Mouse (Mus musculus) forebrain, embryonic 13.5 days (tissue): ENCODE data around the gene Bche. TPM values are rescaled to one million over a fixed set of nuclear protein-coding genes. Genes with fewer than 3 reads are reported as not detected.
A peak's percentile ranks its signal among the peaks of the same experiment; 100 is the strongest.

ENCODE experiments used
- ATAC-seq: fragments of 200-750 bp; cut with Nextera tagmentation; 2 replicates; pipeline ENCODE4 v1.8.0; 2017
- H3K27ac ChIP-seq: fragments of 300-500 bp; sonication (generic); 2 replicates; pipeline ENCODE4 v1.5.1; 2015; ENCODE audit warnings: inconsistent platforms, mild to moderate bottlenecking, moderate library complexity
- H3K27me3 ChIP-seq: fragments of 300-500 bp; sonication (generic); 2 replicates; pipeline ENCODE4 v1.6.1; 2015; ENCODE audit warnings: mild to moderate bottlenecking, inconsistent platforms
- H3K36me3 ChIP-seq: fragments of 300-500 bp; sonication (generic); 2 replicates; pipeline ENCODE4 v1.6.1; 2015; ENCODE audit warnings: mild to moderate bottlenecking, inconsistent platforms; ENCODE audit not compliant: poor library complexity, severe bottlenecking
- H3K4me1 ChIP-seq: fragments of 300-500 bp; sonication (generic); 2 replicates; pipeline ENCODE4 v1.6.1; 2015; ENCODE audit warnings: inconsistent platforms
- H3K4me2 ChIP-seq: fragments of 300-500 bp; sonication (generic); 2 replicates; pipeline ENCODE4 v1.6.1; 2015; ENCODE audit warnings: inconsistent platforms, mild to moderate bottlenecking, moderate library complexity
- H3K4me3 ChIP-seq: fragments of 300-500 bp; sonication (generic); 2 replicates; pipeline ENCODE4 v1.5.1; 2015; ENCODE audit warnings: mild to moderate bottlenecking, inconsistent platforms
- H3K9ac ChIP-seq: fragments of 300-500 bp; sonication (generic); 2 replicates; pipeline ENCODE4 v1.6.1; 2015; ENCODE audit warnings: mild to moderate bottlenecking, inconsistent platforms
- H3K9me3 ChIP-seq: fragments of 300-500 bp; sonication (generic); replicated peaks from 2 replicates; pipeline ENCODE4 v1.6.1; 2016; ENCODE audit warnings: inconsistent platforms
- WGBS: fragments of 180-500 bp; shearing (Covaris S2); methylation state at CpG from one replicate; pipeline ENCODE4 v1.1.7; 2015; 5-methylcytosine and 5-hydroxymethylcytosine counted together
- polyA plus RNA-seq: library from polyadenylated mRNA; unstranded; fragments of >200 nt; fragmentation: Nextera tagmentation; extraction: Ambion mirVana; gene quantifications from 2 replicates; pipeline ENCODE4 v1.2.1, GENCODE M21; 2015

Bche gene
- 0.76 and 1.4 TPM in 2 replicates for polyA plus RNA-seq

DNA sequence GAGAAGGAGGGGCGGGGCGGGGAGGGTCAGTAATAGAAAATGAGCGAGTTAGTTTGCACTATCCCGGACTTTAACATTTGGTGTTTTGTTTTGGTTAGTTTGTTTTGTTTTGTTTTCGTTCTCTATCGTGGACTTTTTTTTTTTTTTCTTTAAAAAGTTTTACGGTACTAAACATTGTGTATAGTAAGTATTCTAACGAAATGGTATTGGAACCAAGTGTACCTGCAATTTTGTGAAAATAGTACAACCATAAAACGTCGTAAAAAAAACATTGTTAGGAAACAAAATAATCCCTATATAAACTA, at the start of gene Bche:
TSS of gene Bche (minus strand) at position 6 of the 305 bp plus-strand sequence.
- H3K36me3 ChIP-seq = no peaks in the 10 kb centered on the region
- no peaks in the 10 kb centered on the region for H3K27me3 ChIP-seq
- 19% methylated on average over 10 of the region's 10 CpGs for WGBS
- ATAC-seq = no peak
- H3K4me3 ChIP-seq = peak within 1 kb of the TSS; percentile 41
- peak within 1 kb of the TSS; percentile 68 for H3K4me2 ChIP-seq
- H3K9me3 ChIP-seq = no peaks in the 10 kb centered on the region
- peak within 1 kb of the TSS; percentile 52 for H3K9ac ChIP-seq
- no peak within 1 kb of the TSS for H3K27ac ChIP-seq
- H3K4me1 ChIP-seq = peaks cover 6% of the 10 kb centered on the region; the same call in 1 of the 2 replicates

DNA sequence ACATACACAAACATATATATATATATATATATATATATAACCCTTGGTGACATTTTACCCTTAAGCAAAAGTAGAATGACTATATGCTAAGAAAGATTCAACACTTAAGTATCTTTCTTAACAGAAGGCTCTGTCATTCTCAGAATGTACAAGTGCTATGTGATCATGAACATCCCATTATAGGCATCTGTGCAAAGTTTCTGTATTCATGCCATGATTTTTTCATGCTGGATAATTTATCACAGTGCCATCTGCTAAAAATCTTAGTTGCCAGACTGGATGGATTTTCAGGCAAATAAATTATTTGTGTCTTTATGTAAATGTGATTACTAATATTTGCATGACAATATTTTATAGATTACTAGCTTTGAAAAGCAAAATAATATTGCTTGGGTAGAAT, 33.8 kb upstream of the Bche start:
- Histone ChIP-seq H3K27ac (no peak overlapping the region), H3K9ac (no peak overlapping the region), H3K4me2 (no peak overlapping the region), H3K9me3 (no peaks in the 10 kb centered on the region), H3K4me3 (no peak overlapping the region), H3K36me3 (no peaks in the 10 kb centered on the region), H3K27me3 (no peaks in the 10 kb centered on the region), H3K4me1 (no peaks in the 10 kb centered on the region)
- no peak; the same call in 1 of the 2 replicates for ATAC-seq

DNA sequence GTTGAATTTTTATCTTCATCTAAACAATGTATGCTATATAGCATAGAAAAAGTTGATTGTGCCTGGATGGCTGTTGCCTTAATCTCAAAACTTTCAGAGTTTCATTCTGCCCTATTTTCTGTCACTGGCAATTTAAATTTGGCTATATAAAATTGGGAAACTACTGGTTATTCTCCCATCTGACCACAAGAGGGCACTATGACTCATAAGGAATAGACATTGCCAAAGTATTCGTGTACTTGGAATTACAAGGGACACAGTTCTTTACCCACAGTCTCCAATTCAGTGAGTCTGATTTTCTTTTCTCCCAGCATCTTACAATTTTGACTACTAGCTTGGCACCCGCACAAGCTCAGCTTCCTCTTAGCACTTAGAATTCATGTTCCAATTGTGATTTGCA, 23.5 kb upstream of the Bche start:
- Histone ChIP-seq H3K9ac (no peak overlapping the region), H3K27ac (no peak overlapping the region), H3K27me3 (no peaks in the 10 kb centered on the region), H3K4me3 (no peak overlapping the region), H3K36me3 (no peaks in the 10 kb centered on the region), H3K4me2 (no peak overlapping the region), H3K4me1 (no peaks in the 10 kb centered on the region), H3K9me3 (no peaks in the 10 kb centered on the region)
- 36% methylated on average over 2 of the region's 2 CpGs for WGBS
- 0 out of 2 replicates have a peak, but pooled peaks have one; percentile 45 for ATAC-seq

DNA sequence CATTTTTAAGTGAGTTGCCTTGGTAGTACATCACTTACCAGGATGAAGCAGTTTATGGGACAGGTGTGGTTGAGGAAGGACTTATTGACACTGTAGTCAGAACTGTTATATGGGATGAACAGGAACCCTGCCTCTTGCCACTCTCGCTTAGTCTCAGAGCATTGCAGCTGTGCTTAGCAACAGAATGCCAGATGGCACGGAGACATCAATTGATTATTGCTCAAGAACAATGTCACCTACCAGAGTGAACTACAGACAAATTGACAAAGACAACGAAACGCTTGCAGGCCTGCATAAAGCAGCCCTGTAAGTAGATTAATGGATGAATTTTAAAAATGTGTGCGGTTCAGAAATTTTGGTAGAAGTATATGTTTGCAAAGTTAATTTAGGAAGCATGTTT, 21.3 kb upstream of the Bche start:
- Histone ChIP-seq H3K4me3 (no peak overlapping the region), H3K9me3 (no peaks in the 10 kb centered on the region), H3K27me3 (no peaks in the 10 kb centered on the region), H3K9ac (no peak overlapping the region), H3K36me3 (no peaks in the 10 kb centered on the region), H3K4me2 (no peak overlapping the region), H3K27ac (no peak overlapping the region), H3K4me1 (no peaks in the 10 kb centered on the region)
- ATAC-seq = no peak
- 75% methylated on average over 5 of the region's 5 CpGs for WGBS

DNA sequence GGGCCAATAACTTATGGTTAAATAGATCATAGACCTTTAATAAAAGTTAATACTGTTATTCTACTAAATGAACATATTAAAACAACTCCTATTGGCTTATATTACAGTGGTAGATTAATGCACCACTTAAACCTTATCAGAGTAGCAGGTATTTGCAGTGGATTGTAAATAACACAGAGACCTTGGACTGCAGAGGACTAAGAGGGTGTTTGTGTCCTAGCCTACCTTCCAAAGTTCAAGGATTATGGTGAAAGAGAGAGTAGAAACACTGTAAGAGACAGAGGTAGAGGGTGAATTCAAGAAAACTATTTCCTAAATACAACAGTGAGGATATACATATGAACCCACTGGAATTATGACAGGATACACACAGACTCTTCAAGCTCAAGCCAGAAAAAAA, 17.5 kb upstream of the Bche start:
- H3K9me3 ChIP-seq = no peaks in the 10 kb centered on the region
- H3K36me3 ChIP-seq = no peaks in the 10 kb centered on the region
- no peaks in the 10 kb centered on the region for H3K27me3 ChIP-seq
- no peak for ATAC-seq
- H3K4me3 ChIP-seq = no peak overlapping the region
- H3K4me1 ChIP-seq = no peaks in the 10 kb centered on the region
- no peak overlapping the region for H3K9ac ChIP-seq
- no peak overlapping the region for H3K4me2 ChIP-seq
- H3K27ac ChIP-seq = no peak overlapping the region

DNA sequence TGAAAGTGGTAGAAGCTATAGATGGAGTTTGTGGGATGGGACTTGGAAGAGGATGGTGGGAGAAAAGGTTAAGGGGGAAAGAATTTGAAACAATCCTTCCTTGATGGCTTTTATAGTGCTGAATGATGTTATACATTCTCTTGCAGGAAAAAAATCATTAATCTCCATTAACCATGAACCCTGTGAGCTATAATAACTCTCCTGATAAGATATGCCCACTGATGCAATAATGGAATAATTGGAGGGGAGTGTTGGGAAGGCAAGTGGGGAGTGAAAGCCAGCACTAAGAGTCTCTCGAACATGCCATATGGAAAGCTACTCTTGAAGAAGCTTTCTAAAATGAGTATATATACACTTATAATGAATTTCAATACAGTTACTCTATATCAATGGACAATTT, 16.7 kb upstream of the Bche start:
- Histone ChIP-seq H3K27me3 (no peaks in the 10 kb centered on the region), H3K9ac (no peak overlapping the region), H3K4me3 (no peak overlapping the region), H3K36me3 (no peaks in the 10 kb centered on the region), H3K4me1 (no peaks in the 10 kb centered on the region), H3K27ac (no peak overlapping the region), H3K9me3 (no peaks in the 10 kb centered on the region), H3K4me2 (no peak overlapping the region)
- ATAC-seq = no peak
- WGBS = 94% methylated on average over 1 of the region's 1 CpGs

DNA sequence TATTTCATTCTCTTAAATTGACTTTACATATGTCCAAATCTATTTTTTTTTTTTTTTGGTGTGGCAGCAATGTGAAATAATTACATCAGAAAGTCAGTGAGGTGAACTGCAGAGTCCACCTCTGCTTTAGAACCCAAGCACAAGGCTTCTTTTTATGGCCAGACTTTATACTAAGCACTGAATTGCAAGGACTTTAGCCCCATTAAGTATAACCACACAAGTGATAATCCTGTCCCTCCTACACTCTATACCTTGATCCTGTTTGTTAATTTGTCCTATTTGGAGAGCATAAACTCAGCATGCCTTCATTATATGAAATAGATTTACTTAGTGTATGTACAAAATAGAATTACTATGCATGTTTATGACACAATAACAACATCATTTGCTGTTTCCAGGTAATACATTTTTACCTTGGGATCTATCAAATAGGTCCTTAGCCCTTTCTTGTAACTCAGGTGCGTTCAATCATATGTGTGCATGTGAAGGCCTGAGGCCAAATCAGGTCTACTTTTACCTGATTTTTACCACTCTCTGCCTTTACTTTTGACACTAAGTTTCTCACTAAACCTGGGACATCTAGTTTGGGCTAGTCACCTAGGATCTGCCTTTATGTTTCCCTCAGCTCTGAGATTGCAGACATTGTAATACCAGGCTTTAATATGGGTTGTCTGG, 9.5 kb upstream of the Bche start:
- H3K9me3 ChIP-seq = no peaks in the 10 kb centered on the region
- H3K27ac ChIP-seq = no peak overlapping the region
- H3K27me3 ChIP-seq = no peaks in the 10 kb centered on the region
- no peak overlapping the region for H3K4me2 ChIP-seq
- H3K4me3 ChIP-seq = no peak overlapping the region
- H3K36me3 ChIP-seq = no peaks in the 10 kb centered on the region
- no peak for ATAC-seq
- 95% methylated on average over 1 of the region's 1 CpGs for WGBS
- H3K4me1 ChIP-seq = no peaks in the 10 kb centered on the region
- H3K9ac ChIP-seq = no peak overlapping the region

DNA sequence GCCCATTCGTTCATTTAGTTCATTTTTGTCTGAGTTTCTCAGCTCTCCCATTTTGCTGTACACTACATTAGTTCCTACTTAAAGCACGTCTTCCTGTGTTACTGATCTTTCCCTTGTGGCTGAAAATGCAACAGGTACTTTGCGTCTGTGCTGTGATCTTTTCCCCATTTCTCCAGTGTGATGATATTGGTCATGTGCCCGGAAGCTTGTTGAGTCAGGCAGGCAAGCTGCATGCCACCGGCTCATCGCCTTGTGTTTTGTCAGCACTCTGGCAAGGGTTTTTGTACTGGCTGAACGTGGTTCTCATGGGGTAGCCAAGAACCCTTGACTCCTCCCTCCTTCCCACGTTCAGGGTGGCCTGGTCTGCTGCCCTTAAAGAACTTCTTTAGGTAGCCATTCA, 1.7 kb upstream of the Bche start:
- no peak overlapping the region for H3K9ac ChIP-seq
- no peaks in the 10 kb centered on the region for H3K27me3 ChIP-seq
- H3K4me2 ChIP-seq = no peak overlapping the region
- no peaks in the 10 kb centered on the region for H3K9me3 ChIP-seq
- H3K36me3 ChIP-seq = no peaks in the 10 kb centered on the region
- no peak overlapping the region for H3K4me3 ChIP-seq
- ATAC-seq = peak; percentile 48; the same call in 1 of the 2 replicates
- H3K27ac ChIP-seq = no peak overlapping the region
- peaks cover 6% of the 10 kb centered on the region; the same call in 1 of the 2 replicates for H3K4me1 ChIP-seq
- 72% methylated on average over 8 of the region's 8 CpGs for WGBS

DNA sequence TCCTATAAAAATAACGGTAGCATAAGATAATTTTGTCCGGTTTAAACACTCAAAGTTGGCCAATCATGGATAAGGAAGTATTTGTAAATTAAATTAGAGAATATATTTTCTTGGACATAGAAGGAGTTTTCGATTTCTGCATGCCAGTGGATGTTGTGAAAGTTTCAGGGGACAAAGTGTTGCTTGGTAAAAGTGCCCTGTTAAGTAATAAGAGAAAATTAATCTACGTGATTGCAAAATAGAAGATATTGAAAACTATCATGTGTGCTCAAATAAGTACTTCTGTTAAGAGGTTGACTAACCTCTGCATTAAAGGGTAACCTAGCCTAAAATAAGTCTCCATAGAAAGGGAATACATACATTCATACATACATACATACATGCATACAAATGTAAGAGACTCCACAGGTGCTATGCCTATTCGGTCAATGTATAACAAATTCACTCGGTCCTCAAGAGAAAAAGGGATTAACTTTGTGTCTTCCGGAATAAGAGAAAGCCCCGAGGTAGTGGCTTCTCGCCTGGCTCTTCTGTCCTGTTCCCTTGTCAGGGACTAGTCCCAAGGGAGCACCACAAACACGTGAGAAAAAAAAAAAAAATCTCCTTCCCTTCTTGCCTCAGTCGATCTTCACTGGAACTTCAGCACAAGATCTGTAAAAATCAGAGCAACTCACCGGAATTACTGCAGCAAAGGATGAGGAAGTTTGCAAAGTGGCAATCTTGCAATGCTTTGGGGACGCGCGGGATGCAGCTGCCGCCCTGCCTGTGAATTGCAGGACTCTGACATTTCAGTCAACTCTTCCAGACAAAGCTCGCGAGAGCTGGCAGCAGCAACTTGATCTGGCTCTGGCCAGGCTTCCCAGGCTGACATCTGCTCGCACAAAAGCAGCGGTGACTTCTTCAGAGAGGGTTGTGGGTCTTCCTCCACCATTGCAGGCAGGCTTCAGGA, 480 bp downstream of the Bche start:
- Histone ChIP-seq H3K4me3 (peak overlapping the region; percentile 41), H3K4me2 (peak overlapping the region; percentile 68), H3K4me1 (peaks cover 6% of the 10 kb centered on the region; the same call in 1 of the 2 replicates), H3K9me3 (no peaks in the 10 kb centered on the region), H3K27ac (no peak overlapping the region), H3K36me3 (no peaks in the 10 kb centered on the region), H3K27me3 (no peaks in the 10 kb centered on the region), H3K9ac (peak overlapping the region; percentile 52)
- peak; percentile 93 for ATAC-seq
- WGBS = 18% methylated on average over 20 of the region's 20 CpGs

DNA sequence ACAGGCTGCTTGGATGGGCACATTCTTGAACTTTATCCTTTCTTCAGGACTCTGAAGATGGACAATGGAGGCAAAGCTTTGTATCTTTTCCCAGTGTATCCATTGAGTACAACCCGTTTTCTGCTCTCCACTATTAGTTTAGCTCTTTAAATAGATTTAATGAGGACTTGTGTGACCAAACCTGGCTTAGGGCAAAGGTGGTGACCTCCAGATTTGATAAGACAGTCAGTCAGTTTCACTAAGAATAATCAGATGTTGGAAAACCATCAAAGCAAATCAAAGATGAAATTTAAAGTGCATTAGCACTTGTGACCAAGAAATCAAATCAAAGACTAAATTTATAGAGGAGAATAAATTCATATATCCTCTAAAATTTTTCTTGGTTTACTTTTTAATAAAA, 1.7 kb downstream of the Bche start:
- Histone ChIP-seq H3K9me3 (no peaks in the 10 kb centered on the region), H3K36me3 (no peaks in the 10 kb centered on the region), H3K9ac (no peak overlapping the region), H3K4me2 (no peak overlapping the region), H3K27ac (no peak overlapping the region), H3K4me3 (no peak overlapping the region), H3K4me1 (peaks cover 6% of the 10 kb centered on the region; the same call in 1 of the 2 replicates), H3K27me3 (no peaks in the 10 kb centered on the region)
- no peak for ATAC-seq
- WGBS = 34% methylated on average over 1 of the region's 1 CpGs

DNA sequence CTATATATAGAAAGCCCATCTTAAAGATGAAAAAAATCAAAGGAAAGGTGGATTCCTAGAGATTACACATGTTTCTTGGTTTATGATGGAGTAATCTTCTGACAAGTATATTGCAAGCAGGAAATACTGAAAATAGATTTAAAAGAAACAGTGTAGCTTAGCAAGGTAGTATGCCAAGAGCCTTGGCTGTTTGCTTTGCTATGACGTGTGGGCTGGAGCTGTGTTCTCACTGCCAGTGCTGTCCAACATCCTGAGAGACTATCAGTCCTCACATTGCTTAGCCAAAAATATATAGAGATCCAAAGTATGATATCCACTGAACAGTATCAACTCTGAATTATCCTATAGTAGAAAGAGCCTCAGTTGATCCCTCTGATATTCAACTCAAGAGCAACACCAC, 9.3 kb downstream of the Bche start:
- WGBS = 98% methylated on average over 1 of the region's 1 CpGs
- Histone ChIP-seq H3K27ac (no peak overlapping the region), H3K9me3 (no peaks in the 10 kb centered on the region), H3K4me2 (no peak overlapping the region), H3K27me3 (no peaks in the 10 kb centered on the region), H3K4me3 (no peak overlapping the region), H3K9ac (no peak overlapping the region), H3K36me3 (no peaks in the 10 kb centered on the region), H3K4me1 (no peaks in the 10 kb centered on the region)
- no peak for ATAC-seq

DNA sequence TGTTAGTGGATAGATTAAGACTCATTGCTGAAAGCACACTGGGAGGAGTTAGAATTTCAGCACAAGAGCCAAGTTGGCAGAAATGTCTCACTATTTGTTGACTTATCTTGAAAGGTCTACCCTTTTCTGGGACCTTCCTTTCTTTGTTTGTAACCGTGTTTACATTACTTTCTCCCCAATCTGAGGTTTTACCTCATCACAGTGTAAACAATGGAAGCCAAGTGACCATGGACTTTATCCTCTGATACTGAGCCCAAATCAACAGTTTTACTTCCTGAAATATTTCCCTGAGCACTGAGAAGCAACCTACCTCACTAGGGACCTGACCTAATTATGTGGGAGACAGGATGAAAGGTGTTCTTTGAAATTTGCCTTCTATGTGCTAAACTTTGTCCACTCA, 34.9 kb downstream of the Bche start:
- WGBS = 82% methylated on average over 1 of the region's 1 CpGs
- H3K4me3 ChIP-seq = no peak overlapping the region
- no peaks in the 10 kb centered on the region for H3K27me3 ChIP-seq
- no peaks in the 10 kb centered on the region for H3K4me1 ChIP-seq
- H3K27ac ChIP-seq = no peak overlapping the region
- ATAC-seq = no peak
- H3K9ac ChIP-seq = no peak overlapping the region
- H3K36me3 ChIP-seq = no peaks in the 10 kb centered on the region
- H3K9me3 ChIP-seq = no peaks in the 10 kb centered on the region
- no peak overlapping the region for H3K4me2 ChIP-seq
